Mouse (Mus musculus) lung, postnatal 0 days (tissue): ENCODE measurements around the gene Tmem59l. TPM values are rescaled to one million over a fixed set of nuclear protein-coding genes. Genes with fewer than 3 reads are reported as not detected.

ENCODE experiments used
- ATAC-seq: fragments of 200-750 bp; cut with Nextera tagmentation; 2 replicates; pipeline ENCODE4 v1.8.0; 2017; ENCODE audit warnings: moderate library complexity
- DNase-seq: peaks from one replicate; pipeline ENCODE4 v3.0.0-alpha.2; 2016; ENCODE audit warnings: low spot score
- H3K27ac ChIP-seq: fragments of 300-500 bp; sonication (generic); 2 replicates; pipeline ENCODE4 v1.5.1; 2014; ENCODE audit warnings: antibody characterized with exemption, mild to moderate bottlenecking, low read length, mixed read lengths
- H3K27me3 ChIP-seq: fragments of 300-500 bp; sonication (generic); replicated peaks from 2 replicates; pipeline ENCODE4 v1.6.1; 2014; ENCODE audit warnings: low read length, mixed read lengths; ENCODE audit not compliant: insufficient read depth
- H3K36me3 ChIP-seq: fragments of 300-500 bp; sonication (generic); 2 replicates; pipeline ENCODE4 v1.6.1; 2014; ENCODE audit warnings: low read length, mixed read lengths; ENCODE audit not compliant: insufficient read depth
- H3K4me1 ChIP-seq: fragments of 300-500 bp; sonication (generic); 2 replicates; pipeline ENCODE4 v1.6.1; 2014; ENCODE audit warnings: antibody characterized with exemption, low read depth, low read length, mixed read lengths; ENCODE audit not compliant: insufficient read depth
- H3K4me2 ChIP-seq: fragments of 300-500 bp; sonication (generic); replicated peaks from 2 replicates; pipeline ENCODE4 v1.6.1; 2014; ENCODE audit warnings: low read depth, mild to moderate bottlenecking, low read length, moderate library complexity, mixed read lengths
- H3K4me3 ChIP-seq: fragments of 300-500 bp; sonication (generic); 2 replicates; pipeline ENCODE4 v1.5.1; 2014; ENCODE audit warnings: low read depth, low read length
- H3K9ac ChIP-seq: fragments of 300-500 bp; sonication (generic); replicated peaks from 2 replicates; pipeline ENCODE4 v1.6.1; 2014; ENCODE audit warnings: low read depth, mild to moderate bottlenecking
- H3K9me3 ChIP-seq: fragments of 300-500 bp; sonication (generic); 2 replicates; pipeline ENCODE4 v1.6.1; 2016; ENCODE audit warnings: low read length, mixed read lengths
- CTCF ChIP-seq: IDR thresholded peaks from 2 replicates; pipeline ENCODE4 v1.5.1; 2016; ENCODE audit warnings: antibody characterized with exemption, mild to moderate bottlenecking
- EP300 ChIP-seq: IDR thresholded peaks from 2 replicates; pipeline ENCODE4 v1.6.1; 2016; ENCODE audit warnings: antibody characterized with exemption, mild to moderate bottlenecking, control low read depth
- WGBS: fragments of 180-500 bp; shearing (Covaris S2); extraction: QIAGEN DNeasy Blood & Tissue Kit; methylation state at CpG from one replicate; pipeline ENCODE4 v1.1.7; 2014; 5-methylcytosine and 5-hydroxymethylcytosine counted together
- polyA plus RNA-seq: library from polyadenylated mRNA; unstranded; fragments of >200 nt; fragmentation: Nextera tagmentation; extraction: Ambion mirVana; gene quantifications from 2 replicates; pipeline ENCODE4 v1.2.1, GENCODE M21; 2015

The Tmem59l gene
- polyA plus RNA-seq, 1 experiment from 2014 or later: 5.2 TPM

GRCm38 (mm10) chr8:70441565-70441964 is 45.6 kb downstream of the Tmem59l start:
- H3K4me1 ChIP-seq: peaks cover 6% of the 10 kb centered on the region; the same call in 1 of the 2 replicates
- no peak overlapping the region for H3K4me2 ChIP-seq
- no peaks in the 10 kb centered on the region for H3K9me3 ChIP-seq
- H3K36me3 ChIP-seq: no peaks in the 10 kb centered on the region
- H3K27me3 ChIP-seq: no peaks in the 10 kb centered on the region
- TF ChIP-seq EP300 (no peak), CTCF (no peak)
- H3K27ac ChIP-seq: no peak overlapping the region
- ATAC-seq (no peak), DNase-seq (no peak)
- no peak overlapping the region for H3K9ac ChIP-seq
- no peak overlapping the region for H3K4me3 ChIP-seq
- WGBS: 57% methylated on average over 3 of the region's 3 CpGs

- Histone ChIP-seq H3K36me3 (no peaks in the 10 kb centered on the region), H3K9ac (no peak overlapping the region), H3K27ac (no peak overlapping the region), H3K4me1 (peaks cover 6% of the 10 kb centered on the region; the same call in 1 of the 2 replicates), H3K27me3 (no peaks in the 10 kb centered on the region), H3K4me3 (no peak overlapping the region), H3K9me3 (no peaks in the 10 kb centered on the region), H3K4me2 (no peak overlapping the region)
- DNase-seq (no peak), ATAC-seq (no peak)
- peak; percentile 25; the same call in 1 of the 2 replicates for TF ChIP-seq CTCF
- TF ChIP-seq EP300: no peak
- WGBS: 47% methylated on average over 3 of the region's 3 CpGs
Observed at GRCm38 (mm10) chr8:70440246-70440645, 46.9 kb downstream of the Tmem59l start.

- H3K4me3 ChIP-seq: peak overlapping the region; percentile 63
- ATAC-seq: no peak
- DNase-seq: no peak
- 5% methylated on average over 7 of the region's 7 CpGs for WGBS
- peaks cover 6% of the 10 kb centered on the region; the same call in 1 of the 2 replicates for H3K4me1 ChIP-seq
- TF ChIP-seq CTCF (no peak), EP300 (no peak)
- no peaks in the 10 kb centered on the region for H3K9me3 ChIP-seq
- no peaks in the 10 kb centered on the region for H3K27me3 ChIP-seq
- H3K36me3 ChIP-seq: no peaks in the 10 kb centered on the region
- H3K9ac ChIP-seq: no peak overlapping the region
- peak overlapping the region; percentile 59 for H3K4me2 ChIP-seq
- H3K27ac ChIP-seq: no peak overlapping the region
Observed at GRCm38 (mm10) chr8:70439848-70440179, 47.3 kb downstream of the Tmem59l start.

GRCm38 (mm10) chr8:70439055-70439847 is 47.9 kb downstream of the Tmem59l start, which contains the start of gene Crtc1:
TSS of gene Crtc1 (minus strand) at chr8:70439579.
- H3K27me3 ChIP-seq: no peaks in the 10 kb centered on the region
- DNase-seq (peak; percentile 99), ATAC-seq (peak; percentile 99)
- H3K4me2 ChIP-seq: peak within 1 kb of the TSS; percentile 84
- under 1% methylated on average over 52 of the region's 70 CpGs for WGBS
- H3K27ac ChIP-seq: no peak within 1 kb of the TSS
- no peaks in the 10 kb centered on the region for H3K9me3 ChIP-seq
- H3K4me3 ChIP-seq: peak within 1 kb of the TSS; percentile 63
- H3K36me3 ChIP-seq: no peaks in the 10 kb centered on the region
- peaks cover 6% of the 10 kb centered on the region; the same call in 1 of the 2 replicates for H3K4me1 ChIP-seq
- peak; percentile 18; the same call in 1 of the 2 replicates for TF ChIP-seq CTCF
- TF ChIP-seq EP300: no peak
- H3K9ac ChIP-seq: peak within 1 kb of the TSS; percentile 44

- Histone ChIP-seq H3K36me3 (no peaks in the 10 kb centered on the region), H3K9me3 (no peaks in the 10 kb centered on the region), H3K4me3 (no peak overlapping the region), H3K27me3 (no peaks in the 10 kb centered on the region), H3K4me2 (peak overlapping the region; percentile 84; the same call in 1 of the 2 replicates), H3K9ac (no peak overlapping the region), H3K4me1 (peaks cover 6% of the 10 kb centered on the region; the same call in 1 of the 2 replicates), H3K27ac (no peak overlapping the region)
- ATAC-seq (no peak), DNase-seq (peak; percentile 21)
- WGBS: 89% methylated on average over 2 of the region's 2 CpGs
- TF ChIP-seq CTCF (no peak), EP300 (no peak)
Observed at GRCm38 (mm10) chr8:70438423-70438822, 48.7 kb downstream of the Tmem59l start.

GRCm38 (mm10) chr8:70435156-70435555 is 52.0 kb downstream of the Tmem59l start:
- no peaks in the 10 kb centered on the region for H3K36me3 ChIP-seq
- no peaks in the 10 kb centered on the region for H3K9me3 ChIP-seq
- no peaks in the 10 kb centered on the region for H3K27me3 ChIP-seq
- no peak for DNase-seq
- TF ChIP-seq CTCF (no peak), EP300 (no peak)
- H3K27ac ChIP-seq: no peak overlapping the region
- 89% methylated on average over 5 of the region's 5 CpGs for WGBS
- H3K4me3 ChIP-seq: no peak overlapping the region
- no peak for ATAC-seq
- H3K9ac ChIP-seq: no peak overlapping the region
- H3K4me2 ChIP-seq: no peak overlapping the region
- peaks cover 6% of the 10 kb centered on the region; the same call in 1 of the 2 replicates for H3K4me1 ChIP-seq

Other genes starting within 250 kb of the Tmem59l start
- 54.1 and 61.1 TPM in 2 replicates for gene Homer3, start 204.5 kb downstream of the Tmem59l start, polyA plus RNA-seq
- gene Ddx49, start 184.9 kb downstream of the Tmem59l start, polyA plus RNA-seq: 29.9 and 32.5 TPM in 2 replicates
- 266 and 297 TPM in 2 replicates for gene Cope, start 184.8 kb downstream of the Tmem59l start, polyA plus RNA-seq
- 0.63 and 1.6 TPM in 2 replicates for gene Cers1, start 171.6 kb downstream of the Tmem59l start, polyA plus RNA-seq
- gene Gdf1, start 157.5 kb downstream of the Tmem59l start, polyA plus RNA-seq: 0.33 and 0.81 TPM in 2 replicates
- 10.4 and 11.1 TPM in 2 replicates for gene Upf1, start 134.1 kb downstream of the Tmem59l start, polyA plus RNA-seq
- 0.13 and 0.29 TPM in 2 replicates for gene Comp, start 113.8 kb downstream of the Tmem59l start, polyA plus RNA-seq
- gene Crtc1, start 47.8 kb downstream of the Tmem59l start, polyA plus RNA-seq: 5.1 and 7.0 TPM in 2 replicates
- 19.0 and 21.6 TPM in 2 replicates for gene Klhl26, start 10.4 kb downstream of the Tmem59l start, polyA plus RNA-seq
- 98.7 and 112 TPM in 2 replicates for gene Crlf1, start 5.8 kb upstream of the Tmem59l start, polyA plus RNA-seq
- 103 and 117 TPM in 2 replicates for gene Rex1bd, start 19.4 kb upstream of the Tmem59l start, polyA plus RNA-seq
- 723 and 836 TPM in 2 replicates for gene Uba52, start 23.4 kb upstream of the Tmem59l start, polyA plus RNA-seq
- 222 and 228 TPM in 2 replicates for gene Fkbp8, start 40.4 kb upstream of the Tmem59l start, polyA plus RNA-seq
- gene Kxd1, start 40.6 kb upstream of the Tmem59l start, polyA plus RNA-seq: 56.1 and 62.4 TPM in 2 replicates
- gene Ell, start 52.1 kb upstream of the Tmem59l start, polyA plus RNA-seq: 11.8 and 13.0 TPM in 2 replicates
- 49.1 and 57.8 TPM in 2 replicates for gene Isyna1, start 107.0 kb upstream of the Tmem59l start, polyA plus RNA-seq
- gene Ssbp4, start 121.5 kb upstream of the Tmem59l start, polyA plus RNA-seq: 117 and 125 TPM in 2 replicates
- 4.2 TPM in 2 replicates for gene Lrrc25, start 128.8 kb upstream of the Tmem59l start, polyA plus RNA-seq
- 1.3 and 2.3 TPM in 2 replicates for gene Gdf15, start 145.1 kb upstream of the Tmem59l start, polyA plus RNA-seq
- 32.9 and 34.4 TPM in 2 replicates for gene Pgpep1, start 173.0 kb upstream of the Tmem59l start, polyA plus RNA-seq
- gene Lsm4, start 185.9 kb upstream of the Tmem59l start, polyA plus RNA-seq: 95.9 and 104 TPM in 2 replicates
- 107 and 109 TPM in 2 replicates for gene Jund, start 211.6 kb upstream of the Tmem59l start, polyA plus RNA-seq
- gene Iqcn, start 216.1 kb upstream of the Tmem59l start, polyA plus RNA-seq: 0.04 and 0.07 TPM in 2 replicates
- 0.50 and 0.54 TPM in 2 replicates for gene Gm3336, start 231.2 kb upstream of the Tmem59l start, polyA plus RNA-seq
- 0.93 and 2.0 TPM in 2 replicates for gene Pde4c, start 236.4 kb upstream of the Tmem59l start, polyA plus RNA-seq